Mouse (Mus musculus) forebrain, embryonic 10.5 days (tissue): Measurements from ENCODE around the gene Gpr146. TPM values are rescaled to one million over a fixed set of nuclear protein-coding genes. Genes with fewer than 3 reads are reported as not detected.
"Not testable (repeated sequence)": the region's sequence is repeated elsewhere in the genome, so short reads cannot be mapped to it uniquely, and the experiment has no call there.

Experiments used
- DNase-seq: peaks from one replicate; pipeline ENCODE4 v3.0.0-alpha.2; 2017; ENCODE audit warnings: low spot score; ENCODE audit errors: extremely low spot score
- H3K27ac ChIP-seq: fragments of 300-500 bp; sonication (generic); 2 replicates; pipeline ENCODE4 v1.5.1; 2016; ENCODE audit warnings: mild to moderate bottlenecking
- H3K27me3 ChIP-seq: fragments of 300-500 bp; sonication (generic); 2 replicates; pipeline ENCODE4 v1.6.1; 2016; ENCODE audit warnings: mild to moderate bottlenecking; ENCODE audit not compliant: poor library complexity, severe bottlenecking
- H3K36me3 ChIP-seq: fragments of 300-500 bp; sonication (generic); replicated peaks from 2 replicates; pipeline ENCODE4 v1.6.1; 2016; ENCODE audit warnings: mild to moderate bottlenecking, moderate library complexity
- H3K4me1 ChIP-seq: fragments of 300-500 bp; sonication (generic); 2 replicates; pipeline ENCODE4 v1.6.1; 2016
- H3K4me3 ChIP-seq: fragments of 300-500 bp; sonication (generic); 2 replicates; pipeline ENCODE4 v1.5.1; 2016; ENCODE audit warnings: mild to moderate bottlenecking, moderate library complexity
- H3K9me3 ChIP-seq: fragments of 300-500 bp; sonication (generic); 2 replicates; pipeline ENCODE4 v1.6.1; 2016; ENCODE audit warnings: mild to moderate bottlenecking, moderate library complexity
- WGBS: fragments of 180-500 bp; shearing (Covaris S2); methylation state at CpG from one replicate; pipeline ENCODE4 v1.1.7; 2016; 5-methylcytosine and 5-hydroxymethylcytosine counted together
- polyA plus RNA-seq: library from polyadenylated mRNA; unstranded; fragments of >200 nt; fragmentation: Nextera tagmentation; extraction: Ambion mirVana; gene quantifications from 2 replicates; pipeline ENCODE4 v1.2.1, GENCODE M21; 2016

Gene Gpr146
- polyA plus RNA-seq, 1 experiment from 2014 or later = 1.6 TPM

DNA sequence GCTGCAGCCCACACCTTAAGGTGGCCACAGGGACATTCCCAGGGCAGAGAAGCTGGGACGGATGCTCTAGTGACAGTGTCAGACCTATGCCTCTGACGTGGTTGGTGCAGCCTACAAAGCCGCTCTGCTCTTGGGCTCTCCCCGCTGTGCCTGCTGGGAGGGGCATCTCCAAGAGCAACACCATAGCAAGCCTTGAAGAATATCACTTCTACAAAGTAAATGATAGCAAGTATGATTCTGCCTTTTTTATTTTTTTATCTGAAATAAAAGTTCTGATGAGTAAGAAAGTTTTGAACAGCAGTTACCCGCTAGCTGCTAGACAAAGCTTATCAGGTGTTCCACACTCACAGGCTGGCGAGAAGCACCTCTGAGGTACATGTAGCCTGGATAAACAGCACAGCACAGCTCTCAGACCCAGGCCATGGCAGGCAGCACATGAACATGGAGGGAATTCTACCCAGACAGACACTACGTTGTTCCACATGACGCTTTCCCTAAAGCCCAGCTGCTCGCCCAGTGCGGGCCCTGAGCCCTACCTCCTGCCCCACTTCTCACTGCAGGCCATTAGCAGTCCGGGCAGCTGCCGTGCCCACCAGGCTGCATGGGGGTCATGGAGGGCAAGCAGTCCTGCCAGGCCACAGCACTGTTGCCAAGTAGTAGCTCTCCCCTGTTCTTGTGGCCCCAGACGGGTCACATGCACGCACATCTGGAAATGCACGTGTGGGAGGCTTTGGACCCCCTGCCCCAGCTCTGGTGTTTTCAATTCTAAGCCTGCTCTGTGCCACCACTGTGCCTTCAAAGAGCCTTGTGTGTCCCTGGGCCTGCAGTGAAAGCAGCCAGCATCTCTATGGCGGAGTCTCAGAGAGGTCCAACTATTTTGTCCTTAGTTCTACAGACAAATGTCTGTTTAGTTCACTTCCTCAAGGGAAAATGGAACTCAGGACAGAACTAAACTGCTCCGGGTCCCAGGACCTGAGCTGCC, 11.5 kb downstream of the Gpr146 start:
- no peaks in the 10 kb centered on the region for H3K27me3 ChIP-seq
- H3K4me1 ChIP-seq = peaks cover 47% of the 10 kb centered on the region
- no peak overlapping the region for H3K4me3 ChIP-seq
- peaks cover 5% of the 10 kb centered on the region; the same call in 1 of the 2 replicates for H3K36me3 ChIP-seq
- WGBS = 82% methylated on average over 17 of the region's 17 CpGs
- H3K27ac ChIP-seq = peak overlapping the region; percentile 74
- H3K9me3 ChIP-seq = no peaks in the 10 kb centered on the region
- DNase-seq = no peak

DNA sequence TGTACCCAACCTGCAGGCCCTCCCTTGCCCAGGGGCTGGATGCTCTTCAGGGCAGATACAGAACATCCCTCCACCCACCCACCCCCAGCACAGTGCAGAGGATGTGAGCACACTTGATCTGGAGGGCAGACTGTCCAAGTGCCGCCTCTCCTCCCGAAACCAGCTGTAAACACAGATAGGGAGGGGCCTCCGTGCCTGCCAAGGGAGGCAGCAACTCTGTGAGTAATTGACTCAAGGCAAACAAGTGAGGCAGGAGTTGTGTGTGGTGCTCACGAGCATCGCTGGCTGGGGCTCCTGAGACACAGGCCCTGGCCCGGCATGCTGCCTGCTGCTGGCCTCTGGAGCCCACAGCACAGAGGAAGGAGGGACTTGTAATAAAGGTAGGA, 12.2 kb downstream of the Gpr146 start:
- H3K36me3 ChIP-seq = peaks cover 5% of the 10 kb centered on the region; the same call in 1 of the 2 replicates
- WGBS = 67% methylated on average over 6 of the region's 6 CpGs
- H3K4me1 ChIP-seq = peaks cover 45% of the 10 kb centered on the region
- no peak for DNase-seq
- no peaks in the 10 kb centered on the region for H3K9me3 ChIP-seq
- no peaks in the 10 kb centered on the region for H3K27me3 ChIP-seq
- H3K4me3 ChIP-seq = no peak overlapping the region
- H3K27ac ChIP-seq = peak overlapping the region; percentile 74

DNA sequence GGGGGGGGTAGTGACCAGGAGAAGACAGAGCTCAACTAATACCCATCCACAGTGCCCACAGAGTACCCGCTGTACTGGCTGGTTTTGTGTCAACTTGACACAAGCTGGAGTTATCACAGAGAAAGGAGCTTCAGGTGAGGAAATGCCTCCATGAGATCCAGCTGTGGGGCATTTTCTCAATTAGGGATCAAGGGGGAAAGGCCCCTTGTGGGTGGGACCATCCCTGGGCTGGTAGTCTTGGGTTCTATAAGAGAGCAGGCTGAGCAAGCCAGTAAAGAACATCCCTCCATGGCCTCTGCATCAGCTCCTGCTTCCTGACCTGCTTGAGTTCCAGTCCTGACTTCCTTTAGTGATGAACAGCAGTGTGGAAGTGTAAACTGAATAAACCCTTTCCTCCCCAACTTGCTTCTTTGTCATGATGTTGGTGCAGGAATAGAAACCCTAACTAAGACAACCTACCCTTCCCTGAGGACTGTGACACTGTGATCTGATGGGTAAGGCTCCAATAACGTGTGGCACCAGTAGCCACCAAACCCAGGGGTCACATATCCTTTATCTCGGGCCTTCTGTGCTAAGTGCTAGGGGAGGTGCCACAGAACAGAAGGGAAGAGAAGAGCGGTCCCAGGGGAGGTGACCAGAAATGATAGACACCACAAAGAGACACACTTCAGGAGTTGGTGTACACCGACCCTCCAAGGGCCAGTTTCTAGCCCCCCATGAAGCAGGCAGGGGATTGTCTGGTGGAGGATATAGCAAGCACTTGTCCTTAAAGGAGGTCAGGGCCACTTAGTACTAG, 13.0 kb downstream of the Gpr146 start:
- not testable (repeated sequence) for H3K36me3 ChIP-seq, H3K4me3 ChIP-seq, DNase-seq, H3K27me3 ChIP-seq, H3K9me3 ChIP-seq
- 79% methylated on average over 5 of the region's 5 CpGs for whole genome bisulfite sequencing
- Histone ChIP-seq H3K27ac (peak overlapping the region; percentile 74; the same call in 1 of the 2 replicates), H3K4me1 (peaks cover 48% of the 10 kb centered on the region)

- Histone ChIP-seq H3K27me3 (no peaks in the 10 kb centered on the region), H3K36me3 (peaks cover 5% of the 10 kb centered on the region; the same call in 1 of the 2 replicates), H3K27ac (peak overlapping the region; percentile 57; the same call in 1 of the 2 replicates), H3K4me1 (peaks cover 48% of the 10 kb centered on the region), H3K4me3 (no peak overlapping the region), H3K9me3 (no peaks in the 10 kb centered on the region)
- DNase-seq = no peak
- 86% methylated on average over 11 of the region's 11 CpGs for WGBS
These were observed 14.0 kb downstream of the Gpr146 start for GRCm38 (mm10) chr5:139391309-139391990.

- Histone ChIP-seq H3K4me1 (peaks cover 43% of the 10 kb centered on the region), H3K36me3 (peaks cover 5% of the 10 kb centered on the region; the same call in 1 of the 2 replicates), H3K4me3 (no peak overlapping the region), H3K27me3 (no peaks in the 10 kb centered on the region), H3K27ac (no peak overlapping the region), H3K9me3 (no peaks in the 10 kb centered on the region)
- DNase-seq = no peak
- 94% methylated on average over 37 of the region's 37 CpGs for WGBS
These were observed 15.0 kb downstream of the Gpr146 start for GRCm38 (mm10) chr5:139392219-139393196.

- 93% methylated on average over 16 of the region's 16 CpGs for WGBS
- Histone ChIP-seq H3K4me3 (no peak overlapping the region), H3K4me1 (peaks cover 39% of the 10 kb centered on the region), H3K9me3 (no peaks in the 10 kb centered on the region), H3K27ac (no peak overlapping the region), H3K27me3 (no peaks in the 10 kb centered on the region), H3K36me3 (peaks cover 5% of the 10 kb centered on the region; the same call in 1 of the 2 replicates)
- DNase-seq = no peak
These were observed 15.7 kb downstream of the Gpr146 start for GRCm38 (mm10) chr5:139393197-139393588.

- H3K9me3 ChIP-seq = no peaks in the 10 kb centered on the region
- H3K4me1 ChIP-seq = peaks cover 32% of the 10 kb centered on the region
These were observed 16.9 kb downstream of the Gpr146 start for GRCm38 (mm10) chr5:139394399-139394798.

DNA sequence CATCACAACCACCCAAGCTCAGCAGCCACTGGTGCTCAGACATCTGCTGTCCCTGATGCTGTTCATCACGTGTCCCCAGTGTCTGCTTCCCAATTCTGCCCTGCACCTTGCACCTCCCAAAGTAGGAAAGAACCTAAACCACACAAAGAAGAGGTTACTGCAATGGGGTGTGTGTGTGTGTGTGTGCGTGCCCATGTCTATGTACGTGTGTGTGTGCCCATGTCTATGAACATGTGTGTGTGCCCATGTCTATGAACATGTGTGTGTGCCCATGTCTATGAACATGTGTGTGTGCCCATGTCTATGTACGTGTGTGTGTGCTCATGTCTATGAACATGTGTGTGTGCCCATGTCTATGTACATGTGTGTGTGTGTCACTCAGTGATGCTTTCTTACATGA, 18.0 kb downstream of the Gpr146 start:
- H3K9me3 ChIP-seq = no peaks in the 10 kb centered on the region
- no peak overlapping the region for H3K27ac ChIP-seq
- H3K27me3 ChIP-seq = no peaks in the 10 kb centered on the region
- no peak overlapping the region for H3K4me3 ChIP-seq
- peaks cover 5% of the 10 kb centered on the region; the same call in 1 of the 2 replicates for H3K36me3 ChIP-seq
- H3K4me1 ChIP-seq = peaks cover 23% of the 10 kb centered on the region
- DNase-seq = no peak
- 94% methylated on average over 4 of the region's 4 CpGs for WGBS

More at GRCm38 (mm10) chr5:139394399-139394798, 16.9 kb downstream of the Gpr146 start:
- WGBS = 84% methylated on average over 7 of the region's 7 CpGs
- DNase-seq = no peak
- Histone ChIP-seq H3K27me3 (no peaks in the 10 kb centered on the region), H3K4me3 (no peak overlapping the region), H3K27ac (no peak overlapping the region; the same call in 1 of the 2 replicates), H3K36me3 (peaks cover 5% of the 10 kb centered on the region; the same call in 1 of the 2 replicates)

DNA sequence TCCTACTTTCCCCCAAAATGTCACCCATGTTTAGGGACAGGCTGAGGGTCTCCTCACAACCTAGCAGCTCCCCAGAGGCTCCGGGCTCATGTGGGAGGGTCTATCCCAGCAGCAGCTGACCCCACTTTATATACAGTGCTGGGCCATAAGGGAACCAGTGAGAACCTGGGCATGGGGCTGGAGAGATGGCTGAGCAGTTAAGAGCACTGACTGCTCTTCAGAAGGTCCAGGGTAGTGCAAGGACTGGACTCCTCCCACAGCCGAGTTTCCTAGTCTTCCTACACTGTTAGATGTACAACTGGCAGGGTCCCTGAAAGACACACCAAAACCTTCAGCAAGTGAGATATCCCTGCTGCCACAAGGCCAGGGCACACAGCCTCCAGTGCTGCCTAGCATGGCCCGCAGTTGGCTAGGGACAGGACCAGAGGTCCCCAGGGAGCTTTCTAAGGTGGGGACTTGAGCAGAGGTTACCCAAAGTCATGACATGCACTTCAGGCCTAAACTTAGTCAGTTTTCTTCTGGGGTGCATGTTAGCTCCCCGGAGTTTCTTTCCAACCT, 19.9 kb downstream of the Gpr146 start:
- Histone ChIP-seq H3K27ac (no peak overlapping the region), H3K36me3 (peaks cover 5% of the 10 kb centered on the region; the same call in 1 of the 2 replicates), H3K27me3 (no peaks in the 10 kb centered on the region), H3K4me3 (no peak overlapping the region), H3K9me3 (no peaks in the 10 kb centered on the region), H3K4me1 (peaks cover 16% of the 10 kb centered on the region; the same call in 1 of the 2 replicates)
- WGBS = 92% methylated on average over 4 of the region's 4 CpGs
- DNase-seq = no peak

GRCm38 (mm10) chr5:139397959-139398753, 20.7 kb downstream of the Gpr146 start:
- H3K4me3 ChIP-seq = no peak overlapping the region
- H3K27me3 ChIP-seq = no peaks in the 10 kb centered on the region
- 39% methylated on average over 5 of the region's 5 CpGs for WGBS
- peaks cover 13% of the 10 kb centered on the region; the same call in 1 of the 2 replicates for H3K4me1 ChIP-seq
- H3K27ac ChIP-seq = no peak overlapping the region
- peak; percentile 78 for DNase-seq
- no peaks in the 10 kb centered on the region for H3K9me3 ChIP-seq
- peaks cover 1% of the 10 kb centered on the region; the same call in 1 of the 2 replicates for H3K36me3 ChIP-seq
